Mouse (Mus musculus): ENCODE data around the gene Gnaq.

Gnaq gene

GRCm38 (mm10) chr19:16324239-16324638 is 191.6 kb downstream of the Gnaq start:
- DNase-seq: no peak

- DNase-seq: no peak
Observed at GRCm38 (mm10) chr19:16325911-16326310, 193.3 kb downstream of the Gnaq start.

- no peak for DNase-seq
Observed at GRCm38 (mm10) chr19:16327401-16328073, 194.9 kb downstream of the Gnaq start.

- DNase-seq: peak; percentile 25
Observed at GRCm38 (mm10) chr19:16328074-16328850, 195.6 kb downstream of the Gnaq start.

GRCm38 (mm10) chr19:16329056-16329455 is 196.4 kb downstream of the Gnaq start:
- DNase-seq: no peak

GRCm38 (mm10) chr19:16329648-16330047 is 197.0 kb downstream of the Gnaq start:
- DNase-seq: no peak

GRCm38 (mm10) chr19:16330161-16330560 is 197.5 kb downstream of the Gnaq start:
- no peak for DNase-seq

- DNase-seq: no peak
Observed at GRCm38 (mm10) chr19:16331047-16331446, 198.4 kb downstream of the Gnaq start.

- DNase-seq: no peak
Observed at GRCm38 (mm10) chr19:16337866-16338530, 205.4 kb downstream of the Gnaq start.

GRCm38 (mm10) chr19:16339954-16340586 is 207.4 kb downstream of the Gnaq start:
- no peak for DNase-seq

- peak; percentile 15 for DNase-seq
Observed at GRCm38 (mm10) chr19:16342702-16343101, 210.1 kb downstream of the Gnaq start.

- no peak for DNase-seq
Observed at GRCm38 (mm10) chr19:16345516-16345915, 212.9 kb downstream of the Gnaq start.

GRCm38 (mm10) chr19:16347037-16347436 is 214.4 kb downstream of the Gnaq start:
- DNase-seq: no peak

- no peak for DNase-seq
Observed at GRCm38 (mm10) chr19:16353701-16354136, 221.1 kb downstream of the Gnaq start.

GRCm38 (mm10) chr19:16358148-16358547 is 225.5 kb downstream of the Gnaq start:
- DNase-seq: no peak

GRCm38 (mm10) chr19:16358905-16359304 is 226.3 kb downstream of the Gnaq start:
- peak; percentile 24 for DNase-seq

GRCm38 (mm10) chr19:16366465-16367063 is 233.9 kb downstream of the Gnaq start:
- no peak for DNase-seq

GRCm38 (mm10) chr19:16367218-16367617 is 234.6 kb downstream of the Gnaq start:
- DNase-seq: no peak

- no peak for DNase-seq
Observed at GRCm38 (mm10) chr19:16371680-16372079, 239.0 kb downstream of the Gnaq start.

- DNase-seq: peak; percentile 78
Observed at GRCm38 (mm10) chr19:16372752-16373486, 240.3 kb downstream of the Gnaq start.

GRCm38 (mm10) chr19:16375881-16376280 is 243.2 kb downstream of the Gnaq start:
- DNase-seq: no peak

GRCm38 (mm10) chr19:16378565-16378964 is 245.9 kb downstream of the Gnaq start:
- no peak for DNase-seq
